Mouse (Mus musculus) cortical plate, adult 2 months (tissue): ENCODE measurements around the gene Plekhb1. TPM values are rescaled to one million over a fixed set of nuclear protein-coding genes. Genes with fewer than 3 reads are reported as not detected.

Source experiments
- H3K27ac ChIP-seq: fragments of 200-500 bp; 2 replicates; pipeline ENCODE4 v1.5.1; 2012; ENCODE audit warnings: low read length, control low read depth, inconsistent platforms; ENCODE audit not compliant: insufficient read depth
- H3K4me1 ChIP-seq: fragments of 200-500 bp; 2 replicates; pipeline ENCODE4 v1.6.1; 2011; ENCODE audit warnings: low read length; ENCODE audit not compliant: control insufficient read depth, insufficient read depth
- H3K4me3 ChIP-seq: fragments of 200-500 bp; 2 replicates; pipeline ENCODE4 v1.5.1; 2011; ENCODE audit warnings: mild to moderate bottlenecking, low read length, control low read depth; ENCODE audit not compliant: insufficient read depth
- CTCF ChIP-seq: fragments of 200-500 bp; IDR thresholded peaks from 2 replicates; pipeline ENCODE4 v1.5.1; 2011; ENCODE audit warnings: mild to moderate bottlenecking, control low read depth, low read length; ENCODE audit not compliant: insufficient read depth; ENCODE audit errors: extremely low read depth
- POLR2A ChIP-seq: fragments of 200-500 bp; IDR thresholded peaks from 2 replicates; pipeline ENCODE4 v1.6.1; 2011; ENCODE audit warnings: mild to moderate bottlenecking, low read length, control low read depth; ENCODE audit not compliant: insufficient read depth; ENCODE audit errors: extremely low read depth
- polyA plus RNA-seq: library from polyadenylated mRNA; depleted of rRNA; stranded (reverse); fragments of >200 nt; gene quantifications from 2 replicates; pipeline ENCODE4 v1.2.3, GENCODE M21; 2012

Gene Plekhb1
- polyA plus RNA-seq, 1 experiment = 661 TPM

- Histone ChIP-seq H3K4me1 (peaks cover 3% of the 10 kb centered on the region), H3K4me3 (no peak overlapping the region), H3K27ac (no peak overlapping the region)
- TF ChIP-seq POLR2A = no peak
- TF ChIP-seq CTCF = peak; percentile 96
These were observed 976 bp upstream of the Plekhb1 start for GRCm38 (mm10) chr7:100663190-100663589.

- Histone ChIP-seq H3K4me3 (no peak overlapping the region), H3K27ac (no peak overlapping the region), H3K4me1 (peaks cover 3% of the 10 kb centered on the region)
- no peak for TF ChIP-seq CTCF
- no peak for TF ChIP-seq POLR2A
These were observed 950 bp downstream of the Plekhb1 start for GRCm38 (mm10) chr7:100661264-100661663.

GRCm38 (mm10) chr7:100658093-100658578, 4.1 kb downstream of the Plekhb1 start:
- TF ChIP-seq POLR2A (peak; percentile 22; the same call in 1 of the 2 replicates), CTCF (no peak)
- Histone ChIP-seq H3K27ac (peak overlapping the region; percentile 9; the same call in 1 of the 2 replicates), H3K4me3 (peak overlapping the region; percentile 21), H3K4me1 (no peaks in the 10 kb centered on the region)

GRCm38 (mm10) chr7:100656739-100657138, 5.5 kb downstream of the Plekhb1 start:
- Histone ChIP-seq H3K27ac (peak overlapping the region; percentile 96), H3K4me1 (no peaks in the 10 kb centered on the region), H3K4me3 (peak overlapping the region; percentile 44)
- TF ChIP-seq POLR2A (peak; percentile 35; the same call in 1 of the 2 replicates), CTCF (no peak)

- no peak for TF ChIP-seq CTCF
- no peak for TF ChIP-seq POLR2A
- H3K4me1 ChIP-seq = peaks cover 2% of the 10 kb centered on the region; the same call in 1 of the 2 replicates
- H3K27ac ChIP-seq = peak overlapping the region; percentile 96
- H3K4me3 ChIP-seq = peak overlapping the region; percentile 0; the same call in 1 of the 2 replicates
These were observed 7.8 kb downstream of the Plekhb1 start for GRCm38 (mm10) chr7:100654441-100654840.

GRCm38 (mm10) chr7:100653480-100654266, 8.5 kb downstream of the Plekhb1 start:
- Histone ChIP-seq H3K4me3 (peak overlapping the region; percentile 0; the same call in 1 of the 2 replicates), H3K27ac (peak overlapping the region; percentile 96), H3K4me1 (peaks cover 2% of the 10 kb centered on the region; the same call in 1 of the 2 replicates)
- TF ChIP-seq POLR2A (peak; percentile 72; the same call in 1 of the 2 replicates), CTCF (no peak)

GRCm38 (mm10) chr7:100651011-100651410, 11.2 kb downstream of the Plekhb1 start:
- H3K4me1 ChIP-seq = peaks cover 2% of the 10 kb centered on the region; the same call in 1 of the 2 replicates
- H3K4me3 ChIP-seq = no peak overlapping the region
- TF ChIP-seq CTCF (no peak), POLR2A (no peak)
- H3K27ac ChIP-seq = no peak overlapping the region

- H3K4me1 ChIP-seq = peaks cover 2% of the 10 kb centered on the region; the same call in 1 of the 2 replicates
These were observed 11.8 kb downstream of the Plekhb1 start for GRCm38 (mm10) chr7:100650421-100650820.

GRCm38 (mm10) chr7:100649826-100650225, 12.4 kb downstream of the Plekhb1 start:
- peaks cover 4% of the 10 kb centered on the region; the same call in 1 of the 2 replicates for H3K4me1 ChIP-seq
- TF ChIP-seq CTCF = no peak
- no peak overlapping the region for H3K27ac ChIP-seq
- no peak overlapping the region for H3K4me3 ChIP-seq

More at GRCm38 (mm10) chr7:100650421-100650820, 11.8 kb downstream of the Plekhb1 start:
- Histone ChIP-seq H3K4me3 (no peak overlapping the region), H3K27ac (no peak overlapping the region)
- TF ChIP-seq POLR2A (no peak), CTCF (no peak)
